Mouse (Mus musculus): ENCODE results near the gene Kcnrg. TPM values are rescaled to one million over a fixed set of nuclear protein-coding genes. Genes with fewer than 3 reads are reported as not detected.
A peak's percentile ranks its signal among the peaks of the same experiment; 100 is the strongest.
"Not testable (repeated sequence)": the region's sequence is repeated elsewhere in the genome, so short reads cannot be mapped to it uniquely, and the experiment has no call there.

Kcnrg gene
- 1.0 and 1.2 TPM in 2 replicates for polyA plus RNA-seq (2014; fragmentation: Nextera tagmentation; extraction: Ambion mirVana)

DNA sequence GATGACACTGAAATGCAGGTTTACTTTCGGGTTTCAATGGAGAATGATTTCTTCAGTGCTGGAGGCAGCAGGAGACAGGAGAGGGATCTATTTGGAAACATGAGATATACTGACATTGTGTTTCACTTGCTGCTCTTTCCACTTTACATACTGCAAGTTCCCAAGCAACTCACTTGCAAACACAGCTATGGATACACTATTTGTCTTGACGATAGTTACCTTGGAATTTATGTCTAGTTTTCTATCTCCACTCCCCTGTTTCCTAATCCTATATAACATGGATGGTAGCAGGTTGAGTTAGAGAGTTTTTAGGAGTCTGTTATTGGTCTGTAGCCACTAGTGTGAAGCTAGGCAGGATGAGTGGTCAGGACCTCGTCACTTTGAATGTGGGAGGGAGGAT lies at the start of gene Kcnrg:
Gene Kcnrg (plus strand): TSS at position 301 of the 400 bp plus-strand sequence.
- Histone ChIP-seq H3K4me2 (ENCODE audit: low read depth) (no peak within 1 kb of the TSS), H3K27me3 (ENCODE audit: control insufficient read depth, insufficient read depth, low read length) (no peaks in the 10 kb centered on the region), H3K4me3 (ENCODE audit: low read depth, low read length) (no peak within 1 kb of the TSS), H3K27ac (ENCODE audit: low read depth, low read length) (no peak within 1 kb of the TSS), H3K36me3 (ENCODE audit: control insufficient read depth, insufficient read depth, low read length) (no peaks in the 10 kb centered on the region), H3K4me1 (ENCODE audit: control insufficient read depth, insufficient read depth, low read length) (no peaks in the 10 kb centered on the region), H3K9ac (ENCODE audit: low read length) (no peak within 1 kb of the TSS), H3K9me3 (ENCODE audit: control insufficient read depth, low read length) (no peaks in the 10 kb centered on the region)
- DNase-seq (ENCODE audit: low spot score) (no peak), ATAC-seq (ENCODE audit: insufficient read depth, low FRiP score, low TSS enrichment) (no peak)
- WGBS, result 86% methylated on average over 3 of the region's 3 CpGs

GRCm38 (mm10) chr14:61558901-61559300 lies 48.4 kb upstream of the Kcnrg start:
- H3K27me3 ChIP-seq (ENCODE audit: control insufficient read depth, insufficient read depth, low read length), result no peaks in the 10 kb centered on the region
- no peaks in the 10 kb centered on the region for H3K9me3 ChIP-seq (ENCODE audit: control insufficient read depth, low read length)
- H3K4me1 ChIP-seq (ENCODE audit: control insufficient read depth, insufficient read depth, low read length), result no peaks in the 10 kb centered on the region
- H3K4me2 ChIP-seq (ENCODE audit: low read depth), result no peak overlapping the region
- H3K4me3 ChIP-seq (ENCODE audit: low read depth, low read length), result no peak overlapping the region
- no peaks in the 10 kb centered on the region for H3K36me3 ChIP-seq (ENCODE audit: control insufficient read depth, insufficient read depth, low read length)
- no peak overlapping the region for H3K9ac ChIP-seq (ENCODE audit: low read length)
- ATAC-seq (ENCODE audit: insufficient read depth, low FRiP score, low TSS enrichment) (no peak), DNase-seq (ENCODE audit: low spot score) (no peak)
- no peak overlapping the region for H3K27ac ChIP-seq (ENCODE audit: low read depth, low read length)
- 94% methylated on average over 6 of the region's 6 CpGs for WGBS

DNA sequence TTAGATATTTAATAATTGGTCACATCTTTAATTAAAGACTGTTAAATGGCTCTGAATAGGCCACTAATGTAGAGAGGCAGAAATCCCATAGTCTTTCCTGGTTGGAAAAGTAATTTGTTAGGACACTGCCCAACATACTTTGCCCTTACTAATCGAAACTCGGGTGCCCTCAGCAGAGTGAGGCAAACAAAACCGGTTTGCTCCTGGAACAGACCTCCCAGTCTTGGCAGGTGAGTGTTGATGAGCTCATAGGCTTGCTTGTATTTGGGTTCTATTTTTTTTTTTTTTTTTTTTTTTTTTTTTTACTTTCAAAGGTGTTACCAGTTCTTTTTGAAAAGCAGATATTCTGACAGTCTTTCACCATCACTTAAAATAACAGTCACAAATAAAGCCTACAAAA lies 47.4 kb upstream of the Kcnrg start:
- Histone ChIP-seq H3K27ac (ENCODE audit: low read depth, low read length) (no peak overlapping the region), H3K9me3 (ENCODE audit: control insufficient read depth, low read length) (no peaks in the 10 kb centered on the region), H3K27me3 (ENCODE audit: control insufficient read depth, insufficient read depth, low read length) (no peaks in the 10 kb centered on the region), H3K4me1 (ENCODE audit: control insufficient read depth, insufficient read depth, low read length) (no peaks in the 10 kb centered on the region), H3K9ac (ENCODE audit: low read length) (no peak overlapping the region), H3K4me2 (ENCODE audit: low read depth) (no peak overlapping the region), H3K4me3 (ENCODE audit: low read depth, low read length) (no peak overlapping the region), H3K36me3 (ENCODE audit: control insufficient read depth, insufficient read depth, low read length) (no peaks in the 10 kb centered on the region)
- no peak for DNase-seq (ENCODE audit: low spot score)
- no peak for ATAC-seq (ENCODE audit: insufficient read depth, low FRiP score, low TSS enrichment)
- WGBS, result 76% methylated on average over 3 of the region's 3 CpGs

GRCm38 (mm10) chr14:61566211-61566610 lies 41.0 kb upstream of the Kcnrg start:
- ATAC-seq (ENCODE audit: insufficient read depth, low FRiP score, low TSS enrichment); H3K27me3 ChIP-seq (ENCODE audit: control insufficient read depth, insufficient read depth, low read length); H3K4me3 ChIP-seq (ENCODE audit: low read depth, low read length); H3K27ac ChIP-seq (ENCODE audit: low read depth, low read length); H3K4me1 ChIP-seq (ENCODE audit: control insufficient read depth, insufficient read depth, low read length); DNase-seq (ENCODE audit: low spot score); H3K9ac ChIP-seq (ENCODE audit: low read length); H3K9me3 ChIP-seq (ENCODE audit: control insufficient read depth, low read length); H3K36me3 ChIP-seq (ENCODE audit: control insufficient read depth, insufficient read depth, low read length); H3K4me2 ChIP-seq (ENCODE audit: low read depth): not testable (repeated sequence)
- 90% methylated on average over 4 of the region's 4 CpGs for WGBS

DNA sequence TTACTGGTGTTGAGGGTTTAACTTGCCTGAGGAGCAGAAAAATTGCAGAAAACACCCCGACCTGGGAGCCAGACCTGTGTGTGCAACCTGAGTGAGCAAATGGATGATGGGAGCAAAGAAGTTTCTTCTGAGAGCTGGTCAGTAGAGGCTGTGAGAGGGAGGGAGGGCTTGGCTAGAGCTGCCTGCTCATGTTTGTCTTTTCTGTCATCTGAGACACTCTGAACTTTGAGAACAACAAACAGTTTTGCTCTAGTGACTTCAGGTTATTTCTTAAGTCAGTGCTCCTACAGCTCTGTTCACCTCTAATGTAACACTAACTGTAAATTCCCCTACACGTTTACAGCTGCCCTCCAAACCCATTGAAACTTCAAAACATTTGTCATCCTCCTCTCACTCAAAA lies 37.9 kb upstream of the Kcnrg start:
- Histone ChIP-seq H3K27me3 (ENCODE audit: control insufficient read depth, insufficient read depth, low read length) (no peaks in the 10 kb centered on the region), H3K4me2 (ENCODE audit: low read depth) (no peak overlapping the region), H3K27ac (ENCODE audit: low read depth, low read length) (no peak overlapping the region), H3K36me3 (ENCODE audit: control insufficient read depth, insufficient read depth, low read length) (no peaks in the 10 kb centered on the region), H3K4me3 (ENCODE audit: low read depth, low read length) (no peak overlapping the region), H3K9me3 (ENCODE audit: control insufficient read depth, low read length) (no peaks in the 10 kb centered on the region), H3K9ac (ENCODE audit: low read length) (no peak overlapping the region), H3K4me1 (ENCODE audit: control insufficient read depth, insufficient read depth, low read length) (no peaks in the 10 kb centered on the region)
- 68% methylated on average over 2 of the region's 2 CpGs for WGBS
- ATAC-seq (ENCODE audit: insufficient read depth, low FRiP score, low TSS enrichment) (no peak), DNase-seq (ENCODE audit: low spot score) (no peak)

DNA sequence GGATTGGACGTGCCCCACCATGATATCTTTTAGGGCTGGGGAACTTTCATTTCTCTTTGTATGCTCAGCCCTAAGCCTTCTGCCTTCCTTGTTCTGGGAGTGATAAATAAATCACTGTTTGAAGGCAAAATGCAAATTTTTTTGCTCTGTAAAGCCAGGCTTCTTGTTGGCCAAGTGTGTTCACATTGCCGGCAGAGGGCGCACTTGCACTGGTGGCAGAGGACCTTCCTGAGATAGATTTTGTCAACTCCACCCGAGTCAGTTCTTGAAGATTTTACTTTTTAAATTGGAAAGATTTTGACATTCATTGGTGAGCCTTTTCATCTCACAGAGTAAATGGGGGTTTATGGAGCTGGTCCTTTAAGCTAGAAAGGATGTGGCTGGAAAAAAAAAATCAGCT lies 35.9 kb upstream of the Kcnrg start:
- DNase-seq (ENCODE audit: low spot score) (peak; percentile 84), ATAC-seq (ENCODE audit: insufficient read depth, low FRiP score, low TSS enrichment) (no peak)
- Histone ChIP-seq H3K4me2 (ENCODE audit: low read depth) (no peak overlapping the region), H3K9me3 (ENCODE audit: control insufficient read depth, low read length) (no peaks in the 10 kb centered on the region), H3K27ac (ENCODE audit: low read depth, low read length) (no peak overlapping the region), H3K9ac (ENCODE audit: low read length) (no peak overlapping the region), H3K36me3 (ENCODE audit: control insufficient read depth, insufficient read depth, low read length) (no peaks in the 10 kb centered on the region), H3K27me3 (ENCODE audit: control insufficient read depth, insufficient read depth, low read length) (no peaks in the 10 kb centered on the region), H3K4me1 (ENCODE audit: control insufficient read depth, insufficient read depth, low read length) (no peaks in the 10 kb centered on the region), H3K4me3 (ENCODE audit: low read depth, low read length) (no peak overlapping the region)
- WGBS, result 13% methylated on average over 4 of the region's 4 CpGs

GRCm38 (mm10) chr14:61572131-61572530 lies 35.1 kb upstream of the Kcnrg start:
- 68% methylated on average over 2 of the region's 2 CpGs for WGBS
- no peak for ATAC-seq (ENCODE audit: insufficient read depth, low FRiP score, low TSS enrichment)

DNA sequence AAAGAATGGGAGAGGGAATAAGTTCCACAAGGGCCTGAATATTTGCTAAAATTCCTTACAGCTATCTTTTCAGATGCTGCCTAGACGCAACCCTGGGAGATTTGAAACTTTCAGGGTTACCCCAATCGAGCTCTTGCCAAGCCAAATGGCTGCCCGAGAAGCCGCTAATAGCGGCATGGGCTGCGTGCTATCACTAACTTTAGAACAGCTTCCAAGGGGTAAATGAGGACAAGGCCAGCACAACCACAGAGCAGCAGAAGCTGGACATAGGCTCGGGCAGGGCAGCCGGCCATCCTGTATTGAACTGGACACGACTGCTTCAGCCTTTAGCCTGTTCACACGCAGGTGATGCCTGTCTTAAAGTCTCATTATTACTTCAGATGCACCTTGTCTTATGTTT lies 32.2 kb upstream of the Kcnrg start:
- WGBS, result 91% methylated on average over 10 of the region's 10 CpGs
- no peak overlapping the region for H3K4me2 ChIP-seq (ENCODE audit: low read depth)

More at GRCm38 (mm10) chr14:61572131-61572530, 35.1 kb upstream of the Kcnrg start:
- no peak overlapping the region for H3K27ac ChIP-seq (ENCODE audit: low read depth, low read length)
- H3K9me3 ChIP-seq (ENCODE audit: control insufficient read depth, low read length), result no peaks in the 10 kb centered on the region
- H3K9ac ChIP-seq (ENCODE audit: low read length), result no peak overlapping the region
- no peaks in the 10 kb centered on the region for H3K4me1 ChIP-seq (ENCODE audit: control insufficient read depth, insufficient read depth, low read length)
- H3K36me3 ChIP-seq (ENCODE audit: control insufficient read depth, insufficient read depth, low read length), result no peaks in the 10 kb centered on the region
- H3K4me3 ChIP-seq (ENCODE audit: low read depth, low read length), result no peak overlapping the region
- H3K27me3 ChIP-seq (ENCODE audit: control insufficient read depth, insufficient read depth, low read length), result no peaks in the 10 kb centered on the region
- H3K4me2 ChIP-seq (ENCODE audit: low read depth), result no peak overlapping the region
- DNase-seq (ENCODE audit: low spot score), result no peak

DNA sequence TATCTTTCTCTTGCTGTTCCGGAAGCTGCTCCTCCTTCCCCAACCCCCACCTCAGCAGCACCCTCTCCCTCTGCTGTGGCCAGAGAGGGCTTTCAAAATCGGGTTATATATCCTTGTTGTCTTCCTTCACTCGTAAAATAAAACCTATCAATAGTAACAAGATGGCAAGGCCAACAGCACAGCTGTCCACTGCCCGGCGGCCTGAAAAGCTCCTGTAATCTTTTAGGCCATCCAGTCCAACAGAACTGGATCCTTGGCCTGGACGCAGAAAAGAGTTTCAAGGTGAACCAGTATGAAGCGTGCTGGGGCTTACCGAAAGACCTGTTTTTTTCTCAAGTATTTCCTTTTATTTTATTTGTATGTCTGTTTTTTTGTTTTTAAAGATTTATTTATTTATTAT lies 31.3 kb upstream of the Kcnrg start:
- Histone ChIP-seq H3K9me3 (ENCODE audit: control insufficient read depth, low read length) (no peaks in the 10 kb centered on the region), H3K27me3 (ENCODE audit: control insufficient read depth, insufficient read depth, low read length) (no peaks in the 10 kb centered on the region), H3K9ac (ENCODE audit: low read length) (no peak overlapping the region), H3K4me2 (ENCODE audit: low read depth) (no peak overlapping the region), H3K27ac (ENCODE audit: low read depth, low read length) (no peak overlapping the region), H3K4me1 (ENCODE audit: control insufficient read depth, insufficient read depth, low read length) (no peaks in the 10 kb centered on the region), H3K36me3 (ENCODE audit: control insufficient read depth, insufficient read depth, low read length) (no peaks in the 10 kb centered on the region), H3K4me3 (ENCODE audit: low read depth, low read length) (no peak overlapping the region)
- 88% methylated on average over 8 of the region's 8 CpGs for WGBS
- ATAC-seq (ENCODE audit: insufficient read depth, low FRiP score, low TSS enrichment) (no peak), DNase-seq (ENCODE audit: low spot score) (no peak)

More for the DNA sequence above, 32.2 kb upstream of the Kcnrg start:
- DNase-seq (ENCODE audit: low spot score) (no peak), ATAC-seq (ENCODE audit: insufficient read depth, low FRiP score, low TSS enrichment) (no peak)
- no peaks in the 10 kb centered on the region for H3K4me1 ChIP-seq (ENCODE audit: control insufficient read depth, insufficient read depth, low read length)
- no peak overlapping the region for H3K4me3 ChIP-seq (ENCODE audit: low read depth, low read length)
- no peaks in the 10 kb centered on the region for H3K36me3 ChIP-seq (ENCODE audit: control insufficient read depth, insufficient read depth, low read length)
- no peaks in the 10 kb centered on the region for H3K27me3 ChIP-seq (ENCODE audit: control insufficient read depth, insufficient read depth, low read length)
- H3K9me3 ChIP-seq (ENCODE audit: control insufficient read depth, low read length), result no peaks in the 10 kb centered on the region
- no peak overlapping the region for H3K9ac ChIP-seq (ENCODE audit: low read length)
- H3K27ac ChIP-seq (ENCODE audit: low read depth, low read length), result no peak overlapping the region

Measured in neural tube, embryonic 11.5 days (tissue).